Mouse (Mus musculus) thymus, adult 2 months (tissue): ENCODE measurements around the gene Abhd14a. TPM values are rescaled to one million over a fixed set of nuclear protein-coding genes. Genes with fewer than 3 reads are reported as not detected.
A peak's percentile ranks its signal among the peaks of the same experiment; 100 is the strongest.

Source experiments
- DNase-seq: peaks from one replicate; pipeline ENCODE4 v3.0.0; 2021
- H3K27ac ChIP-seq: fragments of 200-500 bp; 2 replicates; pipeline ENCODE4 v1.5.1; 2012; ENCODE audit warnings: low read length, control low read depth; ENCODE audit not compliant: control insufficient read depth, insufficient read depth
- H3K27me3 ChIP-seq: fragments of 200-500 bp; 2 replicates; pipeline ENCODE4 v1.6.1; 2012; ENCODE audit warnings: mild to moderate bottlenecking, low read length, moderate library complexity, mixed read lengths; ENCODE audit not compliant: control insufficient read depth, insufficient read depth
- H3K36me3 ChIP-seq: fragments of 200-500 bp; 2 replicates; pipeline ENCODE4 v1.6.1; 2012; ENCODE audit warnings: mild to moderate bottlenecking, low read length, moderate library complexity; ENCODE audit not compliant: control insufficient read depth, insufficient read depth
- H3K4me1 ChIP-seq: fragments of 200-500 bp; replicated peaks from 2 replicates; pipeline ENCODE4 v1.6.1; 2012; ENCODE audit warnings: low read length; ENCODE audit not compliant: control insufficient read depth, insufficient read depth
- H3K4me3 ChIP-seq: fragments of 200-500 bp; 2 replicates; pipeline ENCODE4 v1.5.1; 2012; ENCODE audit warnings: mild to moderate bottlenecking, low read length, control low read depth, moderate library complexity; ENCODE audit not compliant: control insufficient read depth, insufficient read depth
- CTCF ChIP-seq: fragments of 200-500 bp; IDR thresholded peaks from 2 replicates; pipeline ENCODE4 v1.5.1; 2012; ENCODE audit warnings: mild to moderate bottlenecking, control low read depth, low read length, moderate library complexity, borderline replicate concordance; ENCODE audit not compliant: control insufficient read depth, poor library complexity, insufficient read depth; ENCODE audit errors: extremely low read depth
- POLR2A ChIP-seq: fragments of 200-500 bp; IDR thresholded peaks from 2 replicates; pipeline ENCODE4 v1.6.1; 2012; ENCODE audit warnings: mild to moderate bottlenecking, low read length, control low read depth, moderate library complexity; ENCODE audit not compliant: control insufficient read depth, poor library complexity, insufficient read depth; ENCODE audit errors: extremely low read depth
- WGBS: fragments of 180-500 bp; shearing (Covaris S2); methylation state at CpG from one replicate; pipeline ENCODE4 v1.1.7; 2018; 5-methylcytosine and 5-hydroxymethylcytosine counted together
- polyA plus RNA-seq: library from polyadenylated mRNA; depleted of rRNA; stranded (reverse); fragments of >200 nt; gene quantifications from 2 replicates; pipeline ENCODE4 v1.2.3, GENCODE M21; 2012

Gene Abhd14a
- polyA plus RNA-seq, 1 experiment = 19.8 TPM

- peaks cover 6% of the 10 kb centered on the region; the same call in 1 of the 2 replicates for H3K27me3 ChIP-seq
- H3K4me3 ChIP-seq = no peak overlapping the region
- TF ChIP-seq CTCF (no peak), POLR2A (no peak)
- H3K27ac ChIP-seq = no peak overlapping the region
- H3K36me3 ChIP-seq = no peaks in the 10 kb centered on the region
- H3K4me1 ChIP-seq = peaks cover 2% of the 10 kb centered on the region; the same call in 1 of the 2 replicates
- DNase-seq = no peak
- WGBS = 93% methylated on average over 15 of the region's 15 CpGs
Observed at GRCm38 (mm10) chr9:106459946-106460345, 12.5 kb upstream of the Abhd14a start.

DNA sequence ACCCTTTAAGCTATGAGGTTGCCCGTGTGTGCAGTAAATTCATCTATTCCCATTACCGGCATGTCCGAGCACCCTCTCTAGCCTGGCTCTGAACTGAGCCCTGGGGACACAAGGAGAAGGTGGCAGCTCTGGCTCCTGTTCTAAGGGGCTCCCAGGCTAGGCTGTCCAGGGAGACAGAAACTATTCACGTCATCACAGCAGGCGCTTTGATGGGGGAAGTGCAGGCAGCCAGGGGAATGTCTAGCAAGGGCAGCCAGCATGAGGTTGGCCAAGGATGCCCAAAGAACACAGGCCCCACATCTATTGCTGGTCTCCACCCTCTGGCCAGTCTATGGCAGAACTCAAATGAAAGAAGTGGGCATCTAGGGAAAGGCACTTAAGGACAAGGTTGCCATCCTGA lies 10.4 kb upstream of the Abhd14a start:
- DNase-seq = no peak
- TF ChIP-seq POLR2A = no peak
- no peak for TF ChIP-seq CTCF
- WGBS = 97% methylated on average over 5 of the region's 5 CpGs
- Histone ChIP-seq H3K4me3 (no peak overlapping the region), H3K4me1 (peaks cover 9% of the 10 kb centered on the region), H3K27me3 (no peaks in the 10 kb centered on the region), H3K27ac (no peak overlapping the region), H3K36me3 (no peaks in the 10 kb centered on the region)

DNA sequence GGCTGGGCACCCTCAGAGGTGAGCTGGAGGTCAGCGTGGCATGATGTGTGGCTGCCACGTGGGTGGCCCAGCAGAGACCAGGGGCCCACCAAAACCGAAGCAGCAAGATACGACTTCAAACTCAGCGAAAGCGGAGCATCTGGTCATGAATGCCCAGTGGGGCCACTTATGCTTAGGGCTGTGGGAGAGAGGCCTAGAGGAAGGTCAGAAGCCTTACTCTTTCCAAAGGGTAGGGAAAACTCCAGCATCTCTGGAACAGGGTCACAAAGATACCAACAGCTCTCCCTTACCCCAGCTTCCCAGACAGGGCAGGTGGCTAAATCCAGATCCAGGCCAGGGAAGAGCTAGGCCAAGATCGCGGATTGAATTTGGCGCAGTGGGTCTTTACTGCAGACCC lies 9.7 kb upstream of the Abhd14a start:
- no peak overlapping the region for H3K4me3 ChIP-seq
- no peak overlapping the region for H3K27ac ChIP-seq
- H3K4me1 ChIP-seq = peaks cover 9% of the 10 kb centered on the region
- no peak for DNase-seq
- WGBS = 95% methylated on average over 9 of the region's 9 CpGs
- no peak for TF ChIP-seq CTCF
- TF ChIP-seq POLR2A = no peak
- H3K27me3 ChIP-seq = no peaks in the 10 kb centered on the region
- H3K36me3 ChIP-seq = no peaks in the 10 kb centered on the region

DNA sequence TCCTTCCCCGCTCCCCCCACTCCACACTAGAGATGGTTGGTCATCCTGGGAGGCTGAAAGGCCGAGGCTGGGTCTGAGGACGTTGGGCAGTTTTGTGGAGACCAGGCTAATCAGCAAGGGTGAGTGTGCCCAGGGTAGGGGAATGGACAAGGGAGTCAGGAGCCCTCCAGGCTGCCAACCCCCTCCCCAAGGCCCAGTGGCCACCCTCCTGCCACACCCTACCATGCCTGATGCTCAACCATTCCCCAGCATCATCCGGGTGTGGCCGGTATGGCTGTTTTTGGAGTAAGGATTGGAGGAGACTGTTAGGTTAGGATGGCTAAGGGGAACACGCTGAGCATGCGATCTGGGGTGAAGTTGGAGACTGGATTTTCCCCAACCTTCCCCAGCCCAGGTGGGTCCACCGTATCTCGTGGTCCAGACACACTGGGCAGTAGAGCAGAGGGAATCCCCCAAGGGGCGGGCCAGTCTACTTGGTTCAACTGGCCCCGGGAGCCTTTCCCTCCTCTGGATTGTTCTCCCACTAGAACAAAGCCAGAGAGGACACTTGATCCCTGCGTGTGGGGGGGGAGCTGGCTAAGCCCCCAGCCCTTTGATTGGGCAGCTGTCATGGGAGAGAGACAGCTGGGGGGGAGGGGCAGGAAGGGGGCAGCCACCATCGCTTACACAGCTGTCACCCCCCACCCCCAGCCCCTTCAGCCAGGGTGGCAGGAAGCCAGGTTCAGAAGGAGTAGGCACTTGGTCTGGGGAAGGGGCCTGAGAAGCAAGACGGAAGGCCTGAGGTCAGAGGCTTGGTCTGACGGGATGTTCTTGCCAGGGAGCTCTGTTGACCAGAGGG lies 9.1 kb upstream of the Abhd14a start:
- no peak overlapping the region for H3K4me3 ChIP-seq
- no peak for DNase-seq
- H3K27me3 ChIP-seq = no peaks in the 10 kb centered on the region
- no peaks in the 10 kb centered on the region for H3K36me3 ChIP-seq
- H3K27ac ChIP-seq = no peak overlapping the region
- TF ChIP-seq POLR2A = no peak
- no peak for TF ChIP-seq CTCF
- H3K4me1 ChIP-seq = peaks cover 9% of the 10 kb centered on the region
- 90% methylated on average over 15 of the region's 15 CpGs for WGBS

DNA sequence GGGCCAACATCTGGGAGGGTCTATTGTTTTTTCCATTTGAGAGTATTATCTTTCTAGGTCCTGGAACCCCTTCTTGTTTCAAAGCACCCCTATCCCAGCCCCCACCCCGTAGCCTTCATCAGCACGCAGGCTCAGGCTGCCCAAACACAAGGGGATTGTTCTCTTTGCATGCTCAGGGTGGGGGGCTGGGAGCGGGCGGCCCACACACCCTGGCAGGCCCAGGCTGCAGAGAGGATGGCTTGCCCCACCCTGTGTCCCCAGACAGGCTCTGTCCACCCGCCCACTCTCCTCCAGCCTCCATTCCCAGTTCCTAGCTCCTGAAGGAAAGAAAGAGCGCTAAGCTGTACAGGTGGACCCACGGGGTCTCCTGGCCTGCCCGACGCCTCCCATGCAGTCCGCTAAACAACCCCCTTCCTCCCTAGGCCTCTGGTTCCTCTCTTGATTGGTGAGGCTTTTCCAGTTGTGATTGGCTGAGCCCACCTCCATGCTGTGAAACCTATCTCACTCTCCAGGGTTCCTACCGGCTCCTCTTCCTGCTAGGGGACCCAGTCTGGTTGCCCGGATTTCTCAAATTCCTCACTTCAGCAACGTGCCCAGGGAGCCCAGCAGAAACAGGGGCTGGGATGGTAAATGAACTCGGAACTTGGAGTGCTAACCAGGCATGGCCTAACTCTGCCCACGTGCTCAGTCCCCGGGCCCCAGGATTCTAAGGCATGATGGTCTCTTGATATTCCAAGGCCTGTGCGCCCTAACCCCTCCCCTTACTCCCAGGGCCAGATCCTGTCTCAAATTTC lies 7.6 kb upstream of the Abhd14a start:
- H3K4me3 ChIP-seq = no peak overlapping the region
- H3K27ac ChIP-seq = no peak overlapping the region
- H3K36me3 ChIP-seq = no peaks in the 10 kb centered on the region
- DNase-seq = no peak
- 89% methylated on average over 17 of the region's 17 CpGs for WGBS
- no peaks in the 10 kb centered on the region for H3K27me3 ChIP-seq
- TF ChIP-seq POLR2A (no peak), CTCF (no peak)
- H3K4me1 ChIP-seq = peaks cover 9% of the 10 kb centered on the region

DNA sequence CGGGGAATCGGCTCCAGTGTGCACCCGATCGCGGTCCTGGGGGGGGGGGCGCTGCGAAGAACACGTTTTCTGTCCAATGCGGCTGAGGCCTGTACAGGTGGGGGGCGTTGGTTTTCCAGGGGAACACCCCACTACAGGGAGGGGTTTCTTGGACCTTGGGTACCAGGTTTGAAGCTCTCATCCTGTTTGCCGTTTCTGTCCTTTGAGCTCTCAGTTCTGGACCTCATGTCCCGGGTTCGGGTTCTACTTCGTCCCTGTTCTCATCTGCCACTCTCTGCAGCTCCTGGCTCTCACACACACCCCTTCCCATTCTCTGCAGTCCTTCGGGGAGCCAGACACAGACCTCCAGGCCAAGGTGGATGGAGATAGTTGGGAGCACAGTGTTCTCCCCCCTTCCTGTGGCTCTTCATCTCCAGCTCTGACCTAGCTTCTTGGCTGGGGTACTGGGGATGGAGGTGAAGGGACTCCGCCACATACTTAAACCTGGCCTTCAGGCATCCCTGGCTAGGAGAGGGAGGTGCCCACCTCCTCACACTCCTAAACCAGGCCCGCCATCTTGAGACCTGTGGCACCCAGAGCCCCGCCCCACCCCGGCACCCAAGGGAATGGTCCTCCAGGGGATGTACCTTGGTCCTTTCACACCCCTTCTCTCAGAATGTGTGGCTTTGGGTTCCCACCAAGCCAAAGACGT lies 6.7 kb upstream of the Abhd14a start:
- TF ChIP-seq CTCF = no peak
- no peak for TF ChIP-seq POLR2A
- 31% methylated on average over 18 of the region's 20 CpGs for WGBS
- Histone ChIP-seq H3K36me3 (no peaks in the 10 kb centered on the region), H3K27me3 (no peaks in the 10 kb centered on the region), H3K4me1 (peaks cover 9% of the 10 kb centered on the region), H3K27ac (no peak overlapping the region), H3K4me3 (peak overlapping the region; percentile 43)
- no peak for DNase-seq
